Mouse (Mus musculus) CH12.LX (cell line): ENCODE data around the gene Rufy1. TPM values are rescaled to one million over a fixed set of nuclear protein-coding genes. Genes with fewer than 3 reads are reported as not detected.

Source experiments
- DNase-seq: peaks from one replicate; pipeline ENCODE4 v3.0.0-alpha.2; 2013; ENCODE audit errors: extremely low read depth
- H3K27ac ChIP-seq: 2 replicates; pipeline ENCODE4 v1.5.1; 2012; ENCODE audit warnings: low read depth, mild to moderate bottlenecking, control low read depth, moderate library complexity; ENCODE audit not compliant: insufficient read depth
- H3K27me3 ChIP-seq: replicated peaks from 2 replicates; pipeline ENCODE3; 2012; ENCODE audit warnings: inconsistent platforms
- H3K36me3 ChIP-seq, 2 experiments: replicated peaks in 1 of 2; 2 replicates each; pipeline versions ENCODE3 to v1.6.1; 2012; ENCODE audit warnings: inconsistent platforms in 1 of 2, low read length in 1 of 2, mild to moderate bottlenecking in 1 of 2, mixed read lengths in 1 of 2, moderate library complexity in 1 of 2; ENCODE audit not compliant: control insufficient read depth in 1 of 2, insufficient read depth in 1 of 2
- H3K4me1 ChIP-seq, 2 experiments: 2 replicates each; pipeline ENCODE4 v1.6.1; 2012; ENCODE audit warnings: inconsistent platforms in 1 of 2, moderate library complexity in 1 of 2; ENCODE audit not compliant: insufficient read depth in 2 of 2, control insufficient read depth in 1 of 2
- H3K4me2 ChIP-seq: 2 replicates; pipeline ENCODE4 v1.6.1; 2012; ENCODE audit warnings: low read depth, mild to moderate bottlenecking, control low read depth; ENCODE audit not compliant: poor library complexity, insufficient read depth, severe bottlenecking
- H3K4me3 ChIP-seq, 3 experiments: fragments of 150-350 bp in 1 of 3; sonication (generic) in 1 of 3; replicated peaks in 1 of 3; 2 replicates each; pipeline versions ENCODE3 to v1.5.1; 2011 to 2012; ENCODE audit warnings: low read depth in 2 of 3, low read length in 2 of 3, mild to moderate bottlenecking in 2 of 3, moderate library complexity in 2 of 3, control low read depth in 1 of 3, improper control_type of control experiment in 1 of 3, inconsistent platforms in 1 of 3, mixed read lengths in 1 of 3; ENCODE audit not compliant: poor library complexity in 1 of 3
- H3K79me2 ChIP-seq: replicated peaks from 2 replicates; pipeline ENCODE4 v1.6.1; 2012; ENCODE audit warnings: mild to moderate bottlenecking, moderate library complexity; ENCODE audit not compliant: control insufficient read depth, poor library complexity, insufficient read depth, severe bottlenecking; ENCODE audit errors: extremely low read depth
- H3K9ac ChIP-seq: 2 replicates; pipeline ENCODE4 v1.6.1; 2012; ENCODE audit warnings: low read depth, mild to moderate bottlenecking, control low read depth, moderate library complexity; ENCODE audit not compliant: insufficient read depth
- H3K9me3 ChIP-seq: replicated peaks from 2 replicates; pipeline ENCODE3; 2012; ENCODE audit warnings: low read length, inconsistent platforms, mixed read lengths
- CHD1 ChIP-seq: IDR thresholded peaks from 2 replicates; pipeline ENCODE4 v1.6.1; 2012; ENCODE audit warnings: low read depth, low read length, improper control_type of control experiment, inconsistent platforms
- CTCF ChIP-seq, 2 experiments: IDR thresholded peaks in 1 of 2; conservative IDR thresholded peaks in 1 of 2; 2 replicates each; pipeline ENCODE4 v1.5.1; 2011 to 2012; ENCODE audit warnings: low read depth in 2 of 2, low read length in 2 of 2, improper control_type of control experiment in 1 of 2, inconsistent platforms in 1 of 2, mild to moderate bottlenecking in 1 of 2, moderate library complexity in 1 of 2
- E2F4 ChIP-seq: IDR thresholded peaks from 2 replicates; pipeline ENCODE4 v1.6.1; 2011; ENCODE audit warnings: low read depth, low read length, improper control_type of control experiment; ENCODE audit not compliant: insufficient replicate concordance
- EP300 ChIP-seq: IDR thresholded peaks from 2 replicates; pipeline ENCODE4 v1.6.1; 2011; ENCODE audit warnings: low read length, improper control_type of control experiment
- ETS1 ChIP-seq: conservative IDR thresholded peaks from 2 replicates; pipeline ENCODE4 v1.6.1; 2012; ENCODE audit warnings: low read depth, mild to moderate bottlenecking, inconsistent platforms, low read length, improper control_type of control experiment, moderate library complexity
- IRF4 ChIP-seq: IDR thresholded peaks from 2 replicates; pipeline ENCODE4 v1.6.1; 2014; ENCODE audit warnings: low read depth, mild to moderate bottlenecking, inconsistent platforms, low read length, improper control_type of control experiment
- JUN ChIP-seq: IDR thresholded peaks from 2 replicates; pipeline ENCODE4 v1.6.1; 2011; ENCODE audit warnings: low read depth, mild to moderate bottlenecking, low read length, improper control_type of control experiment, moderate library complexity; ENCODE audit not compliant: insufficient read depth
- JUND ChIP-seq: conservative IDR thresholded peaks from 2 replicates; pipeline ENCODE4 v1.6.1; 2011; ENCODE audit warnings: low read depth, low read length, improper control_type of control experiment
- KAT2A ChIP-seq: IDR thresholded peaks from 2 replicates; pipeline ENCODE4 v1.6.1; 2012; ENCODE audit warnings: low read length, improper control_type of control experiment, inconsistent platforms; ENCODE audit not compliant: insufficient replicate concordance
- MAFK ChIP-seq: IDR thresholded peaks from 2 replicates; pipeline ENCODE4 v1.6.1; 2011; ENCODE audit warnings: low read length, improper control_type of control experiment; ENCODE audit not compliant: insufficient replicate concordance
- MAX ChIP-seq: IDR thresholded peaks from 2 replicates; pipeline ENCODE4 v1.6.1; 2011; ENCODE audit warnings: low read length, improper control_type of control experiment
- MEF2A ChIP-seq: IDR thresholded peaks from 2 replicates; pipeline ENCODE4 v1.6.1; 2014; ENCODE audit warnings: low read depth, mild to moderate bottlenecking, inconsistent platforms, low read length, improper control_type of control experiment, borderline replicate concordance
- MXI1 ChIP-seq: IDR thresholded peaks from 2 replicates; pipeline ENCODE4 v1.6.1; 2011; ENCODE audit warnings: mild to moderate bottlenecking, low read depth, low read length, improper control_type of control experiment
- MYC ChIP-seq: IDR thresholded peaks from 2 replicates; pipeline ENCODE4 v1.6.1; 2011; ENCODE audit warnings: low read depth, mild to moderate bottlenecking, improper control_type of control experiment, low read length
- NELFE ChIP-seq: IDR thresholded peaks from 2 replicates; pipeline ENCODE4 v1.6.1; 2011; ENCODE audit warnings: low read depth, low read length, improper control_type of control experiment
- NRF1 ChIP-seq: IDR thresholded peaks from 2 replicates; pipeline ENCODE4 v1.6.1; 2014; ENCODE audit warnings: low read depth, mild to moderate bottlenecking, inconsistent platforms, low read length, improper control_type of control experiment, moderate library complexity
- PAX5 ChIP-seq: IDR thresholded peaks from 2 replicates; pipeline ENCODE4 v1.6.1; 2012; ENCODE audit warnings: low read length, inconsistent platforms, mixed read lengths
- POLR2A ChIP-seq: IDR thresholded peaks from 2 replicates; pipeline ENCODE4 v1.6.1; 2011; ENCODE audit warnings: low read depth, mild to moderate bottlenecking, improper control_type of control experiment, low read length
- POLR2AphosphoS2 ChIP-seq: IDR thresholded peaks from 2 replicates; pipeline ENCODE4 v1.6.1; 2011; ENCODE audit warnings: low read depth, low read length, improper control_type of control experiment
- RAD21 ChIP-seq: IDR thresholded peaks from 2 replicates; pipeline ENCODE4 v1.6.1; 2011; ENCODE audit warnings: low read depth, mild to moderate bottlenecking, low read length, improper control_type of control experiment, moderate library complexity
- SIN3A ChIP-seq: IDR thresholded peaks from 2 replicates; pipeline ENCODE4 v1.6.1; 2012; ENCODE audit warnings: low read length, improper control_type of control experiment, inconsistent platforms
- USF1 ChIP-seq: IDR thresholded peaks from 2 replicates; pipeline ENCODE4 v1.6.1; 2014; ENCODE audit warnings: low read depth, mild to moderate bottlenecking, inconsistent platforms, low read length, improper control_type of control experiment
- USF2 ChIP-seq: conservative IDR thresholded peaks from 2 replicates; pipeline ENCODE4 v1.6.1; 2011; ENCODE audit warnings: low read depth, low read length, improper control_type of control experiment
- ZC3H11A ChIP-seq: IDR thresholded peaks from 2 replicates; pipeline ENCODE4 v1.6.1; 2012; ENCODE audit warnings: low read depth, mild to moderate bottlenecking, inconsistent platforms, low read length, improper control_type of control experiment
- ZNF384 ChIP-seq: IDR thresholded peaks from 2 replicates; pipeline ENCODE4 v1.6.1; 2012; ENCODE audit warnings: low read depth, low read length, improper control_type of control experiment, inconsistent platforms
- dilution Hi-C: fragments of 300-500 bp; cut with MboI; formaldehyde crosslinking; loops from 2 replicates; pipeline ENCODE4 v1.14.3; 2020; ENCODE audit warnings: low sequenced_read_pairs; ENCODE audit not compliant: extremely low pct_unique_long_range_greater_than_20kb, extremely low pct_ligation_motif_present
- in situ Hi-C: fragments of 300-500 bp; cut with MboI; formaldehyde crosslinking; loops from 3 replicates; pipeline ENCODE4 v1.14.3; 2019; ENCODE audit warnings: low sequenced_read_pairs, low pct_ligation_motif_present, low pct_unique_long_range_greater_than_20kb, mixed read lengths
- polyA plus RNA-seq: library from polyadenylated mRNA; unstranded; fragments of >175 nt; gene quantifications from 2 replicates; pipeline ENCODE4 v1.2.1, GENCODE M21; 2012; ENCODE audit warnings: low read depth; ENCODE audit not compliant: insufficient read length
- total RNA-seq, 2 experiments: library from RNA; depleted of rRNA; stranded (reverse); fragments of 300-350 nt in 1 of 2; fragments of >200 nt in 1 of 2; gene quantifications; 2 replicates each; pipeline ENCODE4 v1.2.3; 2012 to 2014

Gene Rufy1
- total and polyA plus RNA-seq, 3 experiments, result 11.0 to 21.3 (median 18.0) TPM

DNA sequence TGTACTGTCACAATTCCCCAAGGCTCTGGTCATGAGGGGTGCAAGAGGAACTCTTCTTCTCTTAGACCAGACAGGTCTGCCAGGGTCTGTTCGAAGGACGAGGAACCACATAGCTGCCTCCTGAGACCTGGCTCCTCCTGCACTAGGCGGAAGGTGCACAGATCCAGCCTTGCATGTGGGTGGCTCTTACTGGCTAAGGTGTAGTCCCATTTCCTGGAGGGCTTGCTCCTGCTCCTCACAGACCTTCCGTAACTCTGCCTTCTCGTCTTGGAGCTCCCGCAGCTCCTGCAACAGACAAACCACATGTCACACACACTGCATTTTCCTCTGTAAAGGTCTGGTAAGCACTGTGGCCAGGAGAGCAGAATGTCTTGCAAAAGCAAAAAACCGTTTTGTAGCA, 36.2 kb downstream of the Rufy1 start:
- H3K4me2 ChIP-seq, result no peak overlapping the region
- dilution Hi-C loops, result no loop called here
- H3K4me3 ChIP-seq, result no peak overlapping the region
- no peaks in the 10 kb centered on the region for H3K9me3 ChIP-seq
- H3K9ac ChIP-seq, result no peak overlapping the region
- peaks cover 46 to 75% of the 10 kb centered on the region in 2 experiments for H3K36me3 ChIP-seq
- peaks cover 0 to 2% of the 10 kb centered on the region in 2 experiments; a peak in 2 of 4 replicates for H3K4me1 ChIP-seq
- no peaks in the 10 kb centered on the region for H3K27me3 ChIP-seq
- H3K27ac ChIP-seq, result no peak overlapping the region
- in situ Hi-C loops, result no loop called here
- DNase-seq, result no peak
- no peaks in the 10 kb centered on the region for H3K79me2 ChIP-seq
- no peak for TF ChIP-seq MXI1
- TF ChIP-seq JUN, result no peak
- no peak for TF ChIP-seq SIN3A
- no peak for TF ChIP-seq MEF2A
- no peak for TF ChIP-seq ETS1
- no peak for TF ChIP-seq MAFK
- TF ChIP-seq USF2, result no peak
- TF ChIP-seq PAX5, result no peak
- TF ChIP-seq IRF4, result no peak
- TF ChIP-seq KAT2A, result no peak
- no peak for TF ChIP-seq ZNF384
- no peak for TF ChIP-seq NELFE

DNA sequence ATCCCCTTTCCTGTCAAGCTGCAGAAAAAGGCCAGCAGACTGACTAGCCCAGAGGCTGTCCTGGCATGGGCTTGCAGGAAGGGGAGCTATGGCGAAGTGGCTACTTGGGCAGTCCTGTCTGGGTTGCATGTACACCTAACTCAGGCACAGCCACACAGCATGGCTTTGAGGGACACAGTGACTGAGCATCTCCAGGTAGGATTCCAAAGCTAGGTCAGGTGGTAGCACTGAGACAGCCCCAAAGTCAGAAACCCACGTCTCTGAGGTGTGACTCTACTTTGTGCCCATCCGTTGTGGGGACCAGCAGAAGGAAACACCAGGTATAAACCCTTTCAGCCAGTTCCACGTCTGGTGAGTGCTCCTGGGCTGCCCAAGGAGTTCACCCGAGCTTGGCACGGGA, 37.6 kb downstream of the Rufy1 start:
- no peaks in the 10 kb centered on the region for H3K9me3 ChIP-seq
- H3K4me2 ChIP-seq, result no peak overlapping the region
- H3K27ac ChIP-seq, result no peak overlapping the region
- H3K36me3 ChIP-seq, result peaks cover 50 to 77% of the 10 kb centered on the region in 2 experiments
- H3K4me3 ChIP-seq, result no peak overlapping the region
- in situ Hi-C loops, result no loop called here
- TF ChIP-seq E2F4, result no peak
- TF ChIP-seq SIN3A, result no peak
- TF ChIP-seq CHD1, result no peak
- TF ChIP-seq MAFK, result no peak
- TF ChIP-seq RAD21, result no peak
- no peak for TF ChIP-seq ZC3H11A
- TF ChIP-seq CTCF (conservative IDR thresholded peaks at IDR 0.05 in 1 of 2, IDR thresholded peaks at IDR 0.05 in 1 of 2; ENCODE audit: low read depth in 2 of 2, low read length in 2 of 2), result no peak
- no peak for TF ChIP-seq POLR2A
- no peak for TF ChIP-seq NELFE
- no peak for TF ChIP-seq KAT2A
- no peak for TF ChIP-seq MEF2A
- no peak for TF ChIP-seq MYC
- TF ChIP-seq NRF1, result no peak
- TF ChIP-seq JUND, result no peak
- TF ChIP-seq USF1, result no peak
- no peak for TF ChIP-seq IRF4
- no peak for TF ChIP-seq MAX
- TF ChIP-seq EP300, result no peak
- TF ChIP-seq POLR2AphosphoS2, result no peak
- no peak for DNase-seq
- no peak overlapping the region for H3K9ac ChIP-seq
- H3K79me2 ChIP-seq, result no peaks in the 10 kb centered on the region
- dilution Hi-C loops, result no loop called here
- H3K27me3 ChIP-seq, result no peaks in the 10 kb centered on the region
- no peaks in the 10 kb centered on the region for H3K4me1 ChIP-seq
